Mouse (Mus musculus) lung, embryonic 16.5 days (tissue): ENCODE measurements around the gene Cuedc2. TPM values are rescaled to one million over a fixed set of nuclear protein-coding genes. Genes with fewer than 3 reads are reported as not detected.

Experiments used
- ATAC-seq: fragments of 200-750 bp; cut with Nextera tagmentation; 2 replicates; pipeline ENCODE4 v1.8.0; 2017; ENCODE audit warnings: low read depth, mild to moderate bottlenecking, moderate library complexity
- H3K27ac ChIP-seq: fragments of 300-500 bp; sonication (generic); 2 replicates; pipeline ENCODE4 v1.5.1; 2014; ENCODE audit warnings: mild to moderate bottlenecking, control low read depth, low read length
- H3K27me3 ChIP-seq: fragments of 300-500 bp; sonication (generic); 2 replicates; pipeline ENCODE4 v1.6.1; 2014; ENCODE audit warnings: low read depth, low read length, mixed read lengths; ENCODE audit not compliant: control insufficient read depth, insufficient read depth
- H3K36me3 ChIP-seq: fragments of 300-500 bp; sonication (generic); 2 replicates; pipeline ENCODE4 v1.6.1; 2014; ENCODE audit warnings: low read length; ENCODE audit not compliant: control insufficient read depth, insufficient read depth
- H3K4me1 ChIP-seq: fragments of 300-500 bp; sonication (generic); replicated peaks from 2 replicates; pipeline ENCODE4 v1.6.1; 2014; ENCODE audit warnings: low read length, mixed read lengths; ENCODE audit not compliant: control insufficient read depth, insufficient read depth
- H3K4me2 ChIP-seq: fragments of 300-500 bp; sonication (generic); 2 replicates; pipeline ENCODE4 v1.6.1; 2014; ENCODE audit warnings: low read depth, low read length, control low read depth
- H3K4me3 ChIP-seq: fragments of 300-500 bp; sonication (generic); 2 replicates; pipeline ENCODE4 v1.5.1; 2014; ENCODE audit warnings: mild to moderate bottlenecking, low read length, control low read depth
- H3K9ac ChIP-seq: fragments of 300-500 bp; sonication (generic); 2 replicates; pipeline ENCODE4 v1.6.1; 2014; ENCODE audit warnings: low read length, control low read depth
- H3K9me3 ChIP-seq: fragments of 300-500 bp; sonication (generic); 2 replicates; pipeline ENCODE4 v1.6.1; 2016; ENCODE audit warnings: low read length; ENCODE audit not compliant: control insufficient read depth
- WGBS: fragments of 180-500 bp; shearing (Covaris S2); extraction: QIAGEN DNeasy Blood & Tissue Kit; methylation state at CpG from one replicate; pipeline ENCODE4 v1.1.7; 2014; 5-methylcytosine and 5-hydroxymethylcytosine counted together
- polyA plus RNA-seq: library from polyadenylated mRNA; unstranded; fragments of >200 nt; fragmentation: Nextera tagmentation; extraction: Ambion mirVana; gene quantifications from 2 replicates; pipeline ENCODE4 v1.2.1, GENCODE M21; 2015

The Cuedc2 gene
- polyA plus RNA-seq, 1 experiment from 2014 or later, result 144 TPM

DNA sequence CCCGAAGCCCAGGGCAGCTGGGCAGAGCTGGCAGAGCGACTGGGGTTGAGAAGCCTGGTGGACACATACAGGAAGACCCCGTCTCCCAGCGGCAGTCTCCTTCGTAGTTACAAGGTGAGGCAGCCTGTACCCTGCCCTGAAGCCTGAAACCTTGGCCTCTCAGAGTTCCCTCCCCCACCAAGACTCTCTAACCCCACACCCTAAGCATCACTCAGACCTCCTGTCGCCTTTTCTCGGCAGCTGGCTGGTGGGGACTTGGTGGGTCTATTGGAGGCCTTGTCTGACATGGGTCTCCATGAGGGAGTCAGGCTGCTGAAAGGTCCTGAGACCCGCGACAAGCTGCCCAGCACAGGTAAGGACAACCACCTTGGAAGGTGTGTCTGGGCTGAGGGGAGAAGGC, 27.2 kb downstream of the Cuedc2 start:
- H3K27me3 ChIP-seq, result peaks cover 23% of the 10 kb centered on the region
- no peak overlapping the region for H3K4me2 ChIP-seq
- no peaks in the 10 kb centered on the region for H3K9me3 ChIP-seq
- H3K9ac ChIP-seq, result no peak overlapping the region
- H3K4me1 ChIP-seq, result peaks cover 8% of the 10 kb centered on the region
- 88% methylated on average over 9 of the region's 9 CpGs for WGBS
- H3K36me3 ChIP-seq, result peaks cover 10% of the 10 kb centered on the region; the same call in 1 of the 2 replicates
- no peak overlapping the region for H3K27ac ChIP-seq
- ATAC-seq, result no peak
- no peak overlapping the region for H3K4me3 ChIP-seq

GRCm38 (mm10) chr19:46310312-46310865, 28.1 kb downstream of the Cuedc2 start:
- H3K27me3 ChIP-seq, result peaks cover 14% of the 10 kb centered on the region
- peaks cover 10% of the 10 kb centered on the region; the same call in 1 of the 2 replicates for H3K36me3 ChIP-seq
- no peak overlapping the region for H3K27ac ChIP-seq
- ATAC-seq, result no peak
- H3K9ac ChIP-seq, result no peak overlapping the region
- H3K4me1 ChIP-seq, result peaks cover 9% of the 10 kb centered on the region
- no peak overlapping the region for H3K4me2 ChIP-seq
- H3K9me3 ChIP-seq, result no peaks in the 10 kb centered on the region
- 87% methylated on average over 12 of the region's 12 CpGs for WGBS
- H3K4me3 ChIP-seq, result no peak overlapping the region

DNA sequence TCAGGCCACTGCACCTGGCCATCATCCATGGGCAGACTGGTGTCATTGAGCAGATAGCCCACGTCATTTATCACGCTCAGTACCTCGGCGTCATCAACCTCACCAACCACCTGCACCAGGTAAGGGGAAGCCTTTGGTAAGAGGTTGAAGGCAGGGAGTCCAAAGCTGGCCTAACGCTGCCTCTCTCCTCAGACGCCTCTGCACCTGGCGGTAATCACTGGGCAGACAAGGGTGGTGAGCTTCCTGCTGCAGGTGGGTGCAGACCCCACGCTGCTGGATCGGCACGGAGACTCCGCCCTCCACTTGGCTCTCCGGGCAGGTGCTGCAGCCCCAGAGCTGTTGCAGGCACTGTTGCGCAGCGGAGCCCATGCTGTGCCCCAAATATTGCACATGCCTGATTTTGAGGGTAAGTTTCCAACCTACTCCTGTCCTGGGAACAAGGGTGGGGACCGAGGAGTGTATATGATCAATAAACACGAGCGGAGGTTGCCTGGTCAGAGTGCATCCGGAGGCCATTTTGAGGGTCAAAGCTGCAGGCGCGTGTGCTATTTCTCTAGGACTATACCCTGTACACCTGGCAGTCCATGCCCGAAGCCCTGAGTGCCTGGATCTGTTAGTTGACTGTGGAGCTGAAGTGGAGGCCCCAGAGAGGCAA, 28.7 kb downstream of the Cuedc2 start:
- Histone ChIP-seq H3K9me3 (no peaks in the 10 kb centered on the region), H3K4me3 (no peak overlapping the region), H3K27me3 (peaks cover 8% of the 10 kb centered on the region), H3K36me3 (peaks cover 10% of the 10 kb centered on the region; the same call in 1 of the 2 replicates), H3K27ac (no peak overlapping the region), H3K4me2 (no peak overlapping the region), H3K9ac (no peak overlapping the region), H3K4me1 (peaks cover 9% of the 10 kb centered on the region)
- no peak for ATAC-seq
- WGBS, result 75% methylated on average over 21 of the region's 21 CpGs

DNA sequence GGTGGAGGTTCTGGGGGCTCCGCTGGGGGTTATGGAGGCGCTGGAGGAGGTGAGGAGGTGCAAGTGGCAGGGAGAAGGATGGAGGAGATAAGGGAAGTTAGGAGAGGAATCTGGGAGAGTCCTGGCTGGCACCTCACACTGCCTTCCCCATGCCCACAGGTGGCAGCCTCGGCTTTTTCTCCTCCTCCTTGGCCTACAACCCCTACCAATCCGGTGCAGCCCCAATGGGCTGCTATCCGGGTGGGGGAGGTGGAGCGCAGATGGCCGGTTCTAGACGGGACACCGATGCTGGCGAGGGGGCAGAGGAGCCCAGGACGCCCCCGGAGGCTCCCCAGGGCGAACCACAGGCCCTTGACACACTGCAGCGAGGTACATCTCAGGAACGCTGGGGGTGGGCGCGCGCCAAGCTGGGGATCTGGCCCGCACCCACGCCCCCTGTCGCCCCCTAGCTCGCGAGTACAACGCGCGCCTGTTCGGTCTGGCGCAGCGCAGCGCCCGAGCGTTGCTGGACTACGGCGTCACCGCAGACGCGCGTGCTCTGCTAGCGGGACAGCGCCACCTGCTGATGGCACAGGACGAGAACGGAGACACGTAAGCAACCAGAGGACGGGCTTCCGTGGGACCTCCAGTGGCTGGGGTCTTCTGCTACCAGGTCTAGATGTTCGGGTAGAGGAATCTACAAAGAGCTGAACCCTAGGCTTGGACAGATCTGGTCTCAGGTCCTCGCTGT, 29.6 kb downstream of the Cuedc2 start:
- Histone ChIP-seq H3K4me1 (peaks cover 11% of the 10 kb centered on the region), H3K4me3 (peak overlapping the region; percentile 47), H3K27ac (no peak overlapping the region), H3K9ac (peak overlapping the region; percentile 64), H3K36me3 (peaks cover 10% of the 10 kb centered on the region; the same call in 1 of the 2 replicates), H3K27me3 (no peaks in the 10 kb centered on the region; the same call in 1 of the 2 replicates), H3K4me2 (peak overlapping the region; percentile 84), H3K9me3 (no peaks in the 10 kb centered on the region)
- WGBS, result 2% methylated on average over 47 of the region's 47 CpGs
- ATAC-seq, result peak; percentile 19; the same call in 1 of the 2 replicates

GRCm38 (mm10) chr19:46308303-46308702, 30.2 kb downstream of the Cuedc2 start:
- Histone ChIP-seq H3K4me1 (peaks cover 15% of the 10 kb centered on the region), H3K27ac (no peak overlapping the region), H3K4me3 (no peak overlapping the region), H3K4me2 (no peak overlapping the region), H3K27me3 (no peaks in the 10 kb centered on the region), H3K9ac (no peak overlapping the region), H3K36me3 (peaks cover 10% of the 10 kb centered on the region; the same call in 1 of the 2 replicates), H3K9me3 (no peaks in the 10 kb centered on the region)
- 69% methylated on average over 16 of the region's 16 CpGs for WGBS
- no peak for ATAC-seq

- no peak for ATAC-seq
- Histone ChIP-seq H3K36me3 (peaks cover 10% of the 10 kb centered on the region; the same call in 1 of the 2 replicates), H3K27ac (no peak overlapping the region), H3K27me3 (no peaks in the 10 kb centered on the region), H3K4me1 (peaks cover 15% of the 10 kb centered on the region), H3K4me2 (no peak overlapping the region), H3K4me3 (no peak overlapping the region), H3K9ac (no peak overlapping the region), H3K9me3 (no peaks in the 10 kb centered on the region)
- whole genome bisulfite sequencing, result 78% methylated on average over 16 of the region's 16 CpGs
Observed at GRCm38 (mm10) chr19:46307781-46308180, 30.7 kb downstream of the Cuedc2 start.

GRCm38 (mm10) chr19:46306751-46307289, 31.7 kb downstream of the Cuedc2 start:
- Histone ChIP-seq H3K27ac (no peak overlapping the region), H3K4me1 (peaks cover 15% of the 10 kb centered on the region), H3K9ac (no peak overlapping the region), H3K9me3 (no peaks in the 10 kb centered on the region), H3K27me3 (no peaks in the 10 kb centered on the region), H3K4me3 (no peak overlapping the region), H3K36me3 (peaks cover 10% of the 10 kb centered on the region; the same call in 1 of the 2 replicates), H3K4me2 (no peak overlapping the region)
- WGBS, result 86% methylated on average over 9 of the region's 9 CpGs
- ATAC-seq, result no peak

GRCm38 (mm10) chr19:46306268-46306610, 32.3 kb downstream of the Cuedc2 start:
- Histone ChIP-seq H3K9me3 (no peaks in the 10 kb centered on the region), H3K4me3 (peak overlapping the region; percentile 81), H3K4me2 (peak overlapping the region; percentile 92), H3K27me3 (no peaks in the 10 kb centered on the region), H3K4me1 (peaks cover 15% of the 10 kb centered on the region), H3K27ac (no peak overlapping the region), H3K36me3 (peaks cover 7% of the 10 kb centered on the region; the same call in 1 of the 2 replicates), H3K9ac (peak overlapping the region; percentile 73)
- 60% methylated on average over 5 of the region's 5 CpGs for WGBS
- no peak for ATAC-seq
